Mouse (Mus musculus) retina, embryonic 14.5 days (tissue): ENCODE measurements around the gene Tufm.
"Not testable (repeated sequence)": the region's sequence is repeated elsewhere in the genome, so short reads cannot be mapped to it uniquely, and the experiment has no call there.

Source experiments
- DNase-seq: peaks from one replicate; pipeline ENCODE4 v3.0.0-alpha.2; 2015; ENCODE audit warnings: low spot score

Gene Tufm

GRCm38 (mm10) chr7:126465246-126466030 is 21.7 kb upstream of the Tufm start:
- DNase-seq, result no peak

- no peak for DNase-seq
Observed at GRCm38 (mm10) chr7:126466116-126466515, 21.0 kb upstream of the Tufm start.

GRCm38 (mm10) chr7:126466707-126467106 is 20.5 kb upstream of the Tufm start:
- no peak for DNase-seq

GRCm38 (mm10) chr7:126467271-126467670 is 19.9 kb upstream of the Tufm start:
- peak; percentile 69 for DNase-seq

- DNase-seq, result no peak
Observed at GRCm38 (mm10) chr7:126467834-126468627, 19.1 kb upstream of the Tufm start.

GRCm38 (mm10) chr7:126470077-126470476 is 17.1 kb upstream of the Tufm start:
- no peak for DNase-seq

- DNase-seq, result no peak
Observed at GRCm38 (mm10) chr7:126471361-126471760, 15.8 kb upstream of the Tufm start.

- DNase-seq, result no peak
Observed at GRCm38 (mm10) chr7:126471853-126472252, 15.3 kb upstream of the Tufm start.

GRCm38 (mm10) chr7:126472306-126472705 is 14.9 kb upstream of the Tufm start:
- no peak for DNase-seq

- no peak for DNase-seq
Observed at GRCm38 (mm10) chr7:126472713-126473112, 14.4 kb upstream of the Tufm start.

- DNase-seq, result no peak
Observed at GRCm38 (mm10) chr7:126473470-126474086, 13.6 kb upstream of the Tufm start.

- DNase-seq, result no peak
Observed at GRCm38 (mm10) chr7:126474486-126474955, 12.6 kb upstream of the Tufm start.

GRCm38 (mm10) chr7:126474993-126475581 is 12.1 kb upstream of the Tufm start, which contains the start of gene Sh2b1:
TSS of gene Sh2b1 (minus strand) at chr7:126475424.
- DNase-seq, result peak; percentile 94

- DNase-seq, result peak; percentile 68
Observed at GRCm38 (mm10) chr7:126481699-126482098, 5.5 kb upstream of the Tufm start.

GRCm38 (mm10) chr7:126482392-126482871 is 4.7 kb upstream of the Tufm start:
- peak; percentile 83 for DNase-seq

- DNase-seq, result not testable (repeated sequence)
Observed at GRCm38 (mm10) chr7:126487617-126488385, 640 bp downstream of the Tufm start.

GRCm38 (mm10) chr7:126491005-126491404 is 3.8 kb downstream of the Tufm start:
- DNase-seq, result no peak

- DNase-seq, result no peak
Observed at GRCm38 (mm10) chr7:126491973-126492372, 4.8 kb downstream of the Tufm start.

- DNase-seq, result no peak
Observed at GRCm38 (mm10) chr7:126494120-126494519, 7.0 kb downstream of the Tufm start.

- no peak for DNase-seq
Observed at GRCm38 (mm10) chr7:126496475-126496874, 9.3 kb downstream of the Tufm start.

- DNase-seq, result no peak
Observed at GRCm38 (mm10) chr7:126497966-126498365, 10.8 kb downstream of the Tufm start.
